Mouse (Mus musculus): Measurements from ENCODE around the gene Slc25a4.

- TF ChIP-seq CTCF (IDR thresholded peaks at IDR 0.05; ENCODE audit: borderline replicate concordance, insufficient read depth, low read depth, low read length) (no peak), POLR2A (IDR thresholded peaks at IDR 0.05; ENCODE audit: borderline replicate concordance, insufficient read depth, low read length) (no peak)
These were observed 14.4 kb upstream of the Slc25a4 start for GRCm38 (mm10) chr8:46225501-46225900.

All from cerebellum, adult 2 months (tissue).